In genomic region chr9:91384136-91384500, GRCm38 (mm10) we compare ENCODE assay signal across 10 mouse cellular contexts. TPM values are rescaled to one million over a fixed set of nuclear protein-coding genes. Genes with fewer than 3 reads are reported as not detected.
DNase-seq lines count a peak whose midpoint lies in the region; ATAC-seq and TF ChIP-seq lines count a peak whose summit lies in the region.
"Had no signal": no experiment of that assay in that cellular context is flagged by ENCODE, and none has a peak within 500 bp of the region (broad histone marks: within the 10 kb centered on the region; RNA-seq: fewer than 3 reads in every experiment).

No protein-coding gene starts in this region.

- H3K9ac ChIP-seq in forebrain, postnatal 0 days, result no peak overlapping the region
- H3K9ac ChIP-seq in midbrain, embryonic 13.5 days (replicated peaks), result peak overlapping the region; percentile 88

- no peak for TF ChIP-seq CTCF in forebrain, postnatal 0 days (IDR thresholded peaks at IDR 0.05; ENCODE audit: low read depth)

- intact Hi-C loops in left cerebral cortex, postnatal 36 days (cut with DNase I), result no loop called here

- H3K4me2 ChIP-seq in forebrain, postnatal 0 days (ENCODE audit: low read depth), result peak overlapping the region; percentile 58; the same call in 1 of the 2 replicates
- H3K4me2 ChIP-seq in midbrain, embryonic 13.5 days (replicated peaks), result peak overlapping the region; percentile 70

- ATAC-seq in forebrain, postnatal 0 days, result peak; percentile 17
- peak; percentile 35 for ATAC-seq in midbrain, embryonic 13.5 days

- H3K27ac ChIP-seq in heart, embryonic 10.5 days, result no peak overlapping the region
- H3K27ac ChIP-seq in forebrain, postnatal 0 days (ENCODE audit: low read depth, low read length), result peak overlapping the region; percentile 80
- peak overlapping the region; percentile 93 for H3K27ac ChIP-seq in midbrain, embryonic 13.5 days

- no peaks in the 10 kb centered on the region for H3K36me3 ChIP-seq in heart, embryonic 10.5 days
- H3K36me3 ChIP-seq in forebrain, postnatal 0 days (ENCODE audit: insufficient read depth), result no peaks in the 10 kb centered on the region
- no peaks in the 10 kb centered on the region for H3K36me3 ChIP-seq in midbrain, embryonic 13.5 days

- H3K9me3 ChIP-seq in heart, embryonic 10.5 days, result no peaks in the 10 kb centered on the region
- no peaks in the 10 kb centered on the region for H3K9me3 ChIP-seq in forebrain, postnatal 0 days (ENCODE audit: low read length)
- no peaks in the 10 kb centered on the region for H3K9me3 ChIP-seq in midbrain, embryonic 13.5 days

- peaks cover 98% of the 10 kb centered on the region for H3K27me3 ChIP-seq in heart, embryonic 10.5 days (ENCODE audit: insufficient read depth, poor library complexity, severe bottlenecking)
- peaks cover 77% of the 10 kb centered on the region for H3K27me3 ChIP-seq in forebrain, postnatal 0 days (ENCODE audit: insufficient read depth, low read length)
- peaks cover 90% of the 10 kb centered on the region for H3K27me3 ChIP-seq in midbrain, embryonic 13.5 days

- peak; percentile 75 for DNase-seq in heart, embryonic 10.5 days (ENCODE audit: low spot score)
- DNase-seq in heart, adult 18-20 months, result no peak
- peak; percentile 82 to 83 for DNase-seq in cerebellum, postnatal 10 days
- no peak for DNase-seq in forebrain, postnatal 0 days
- no peak for DNase-seq in left cerebral cortex, postnatal 36 days (ENCODE audit: low spot score in 2 of 2)
- no peak for DNase-seq in frontal cortex, postnatal 10 days (ENCODE audit: low spot score in 2 of 2)
- DNase-seq in gastrocnemius, postnatal 4 days (ENCODE audit: low spot score in 2 of 2), result no peak
- DNase-seq: B cell, adult 2 months had no signal

- H3K4me3 ChIP-seq in heart, embryonic 10.5 days, result no peak overlapping the region
- H3K4me3 ChIP-seq in forebrain, postnatal 0 days (ENCODE audit: low read depth, low read length), result peak overlapping the region; percentile 1; the same call in 1 of the 2 replicates
- peak overlapping the region; percentile 54 for H3K4me3 ChIP-seq in midbrain, embryonic 13.5 days (replicated peaks)

- under 1% methylated on average over 30 of the region's 30 CpGs for WGBS in heart, embryonic 10.5 days
- WGBS in forebrain, postnatal 0 days, result 6% methylated on average over 30 of the region's 30 CpGs
- whole genome bisulfite sequencing in midbrain, embryonic 13.5 days, result under 1% methylated on average over 30 of the region's 30 CpGs

- peaks cover 10% of the 10 kb centered on the region; the same call in 1 of the 2 replicates for H3K4me1 ChIP-seq in heart, embryonic 10.5 days
- H3K4me1 ChIP-seq in forebrain, postnatal 0 days (ENCODE audit: insufficient read depth), result no peaks in the 10 kb centered on the region
- peaks cover 54% of the 10 kb centered on the region for H3K4me1 ChIP-seq in midbrain, embryonic 13.5 days (replicated peaks)

RNA-seq across cellular contexts. Expression of gene Zic1, which starts 18.5 kb away (rescaled TPM):
- polyA plus RNA-seq in heart, embryonic 10.5 days (2016; fragmentation: Nextera tagmentation; extraction: Ambion mirVana), result not detected in 2 replicates
- not detected for total RNA-seq in heart, adult 18-20 months (2021)
- 65.4 and 127 TPM in 2 replicates for total RNA-seq in forebrain, postnatal 0 days (2014; rRNA removed)
- 4.4 and 8.9 TPM in 2 replicates for polyA plus RNA-seq in forebrain, postnatal 0 days (2015; fragmentation: Nextera tagmentation; extraction: Ambion mirVana)
- 14.8 and 16.4 TPM in 2 replicates for polyA plus RNA-seq in midbrain, embryonic 13.5 days (2015; fragmentation: Nextera tagmentation; extraction: Ambion mirVana)
- total RNA-seq in left cerebral cortex, postnatal 36 days (2021), result 10 to 100 TPM in 1 of 2 experiments, 1 to 10 TPM in 1; 7.2 to 15.3 TPM
- total RNA-seq in gastrocnemius, postnatal 4 days (2021), result 1 to 10 TPM; 2.2 to 2.4 TPM
- polyA plus RNA-seq: large intestine, adult 2 months had no signal

RNA-seq across cellular contexts. Expression of gene Zic4, which starts 21.9 kb away (rescaled TPM):
- polyA plus RNA-seq in heart, embryonic 10.5 days (2016; fragmentation: Nextera tagmentation; extraction: Ambion mirVana), result 0.13 TPM in 1 of 2 replicates, not detected in the other
- total RNA-seq in heart, adult 18-20 months (2021), result not detected
- 44.3 and 99.2 TPM in 2 replicates for total RNA-seq in forebrain, postnatal 0 days (2014; rRNA removed)
- polyA plus RNA-seq in forebrain, postnatal 0 days (2015; fragmentation: Nextera tagmentation; extraction: Ambion mirVana), result 24.7 and 48.1 TPM in 2 replicates
- 53.2 and 56.6 TPM in 2 replicates for polyA plus RNA-seq in midbrain, embryonic 13.5 days (2015; fragmentation: Nextera tagmentation; extraction: Ambion mirVana)
- total RNA-seq in left cerebral cortex, postnatal 36 days (2021), result 1 to 10 TPM; 2.8 to 4.7 TPM
- under 1 TPM; 0.73 to 0.78 TPM for total RNA-seq in gastrocnemius, postnatal 4 days (2021)
- polyA plus RNA-seq: large intestine, adult 2 months had no signal

Comparison
In these comparisons a context has a peak if more than half of its experiments do, and no peak if none do; other contexts are left out.
1. DNase-seq: peak in heart, embryonic 10.5 days (single experiment) and cerebellum, postnatal 10 days (2 of 2); none in heart, adult 18-20 months (0 of 2), forebrain, postnatal 0 days (single experiment), left cerebral cortex, postnatal 36 days (0 of 2), frontal cortex, postnatal 10 days (0 of 2) and gastrocnemius, postnatal 4 days (0 of 2).